Mouse (Mus musculus) embryonic facial prominence, embryonic 14.5 days (tissue): ENCODE data around the gene Gm20388. TPM values are rescaled to one million over a fixed set of nuclear protein-coding genes. Genes with fewer than 3 reads are reported as not detected.
A peak's percentile ranks its signal among the peaks of the same experiment; 100 is the strongest.

Source experiments
- ATAC-seq: fragments of 200-750 bp; cut with Nextera tagmentation; 2 replicates; pipeline ENCODE4 v1.8.0; 2017; ENCODE audit warnings: low read depth, moderate number of reproducible peaks, moderate TSS enrichment
- DNase-seq: peaks from one replicate; pipeline ENCODE4 v3.0.0-alpha.2; 2015; ENCODE audit warnings: low spot score
- H3K27ac ChIP-seq: fragments of 300-500 bp; sonication (generic); replicated peaks from 2 replicates; pipeline ENCODE4 v1.5.1; 2014; ENCODE audit warnings: low read depth, mild to moderate bottlenecking, low read length, moderate library complexity
- H3K27me3 ChIP-seq: fragments of 300-500 bp; sonication (generic); replicated peaks from 2 replicates; pipeline ENCODE4 v1.6.1; 2014; ENCODE audit warnings: low read length; ENCODE audit not compliant: control insufficient read depth, insufficient read depth
- H3K36me3 ChIP-seq: fragments of 300-500 bp; sonication (generic); 2 replicates; pipeline ENCODE4 v1.6.1; 2014; ENCODE audit warnings: low read length, mixed read lengths; ENCODE audit not compliant: control insufficient read depth, insufficient read depth
- H3K4me1 ChIP-seq: fragments of 300-500 bp; sonication (generic); 2 replicates; pipeline ENCODE4 v1.6.1; 2014; ENCODE audit warnings: antibody characterized with exemption, low read length; ENCODE audit not compliant: control insufficient read depth, insufficient read depth
- H3K4me2 ChIP-seq: fragments of 300-500 bp; sonication (generic); 2 replicates; pipeline ENCODE4 v1.6.1; 2014; ENCODE audit warnings: low read depth, mild to moderate bottlenecking, low read length, moderate library complexity, mixed read lengths
- H3K4me3 ChIP-seq: fragments of 300-500 bp; sonication (generic); 2 replicates; pipeline ENCODE4 v1.5.1; 2014; ENCODE audit warnings: low read depth, mild to moderate bottlenecking, low read length
- H3K9ac ChIP-seq: fragments of 300-500 bp; sonication (generic); 2 replicates; pipeline ENCODE4 v1.6.1; 2014; ENCODE audit warnings: low read depth, mild to moderate bottlenecking, low read length, moderate library complexity, mixed read lengths
- H3K9me3 ChIP-seq: fragments of 300-500 bp; sonication (generic); 2 replicates; pipeline ENCODE4 v1.6.1; 2016; ENCODE audit warnings: low read length; ENCODE audit not compliant: control insufficient read depth
- WGBS: fragments of 180-500 bp; shearing (Covaris S2); extraction: QIAGEN DNeasy Blood & Tissue Kit; methylation state at CpG from one replicate; pipeline ENCODE4 v1.1.7; 2014; 5-methylcytosine and 5-hydroxymethylcytosine counted together
- polyA plus RNA-seq: library from polyadenylated mRNA; unstranded; fragments of >200 nt; fragmentation: Nextera tagmentation; extraction: Ambion mirVana; gene quantifications from 2 replicates; pipeline ENCODE4 v1.2.1, GENCODE M21; 2014

Gm20388 gene
- polyA plus RNA-seq, 1 experiment from 2014 or later, result not detected

GRCm38 (mm10) chr8:120227891-120228591 is 317.4 kb downstream of the Gm20388 start, which contains the start of gene Gse1:
Gse1 (plus strand) TSS chr8:120228456.
- H3K9me3 ChIP-seq, result no peaks in the 10 kb centered on the region
- peak within 1 kb of the TSS; percentile 63 for H3K27ac ChIP-seq
- H3K4me3 ChIP-seq, result peak within 1 kb of the TSS; percentile 68
- 4% methylated on average over 14 of the region's 52 CpGs for WGBS
- peak within 1 kb of the TSS; percentile 75 for H3K9ac ChIP-seq
- peaks cover 67% of the 10 kb centered on the region for H3K4me1 ChIP-seq
- ATAC-seq (peak; percentile 83), DNase-seq (peak; percentile 97)
- H3K36me3 ChIP-seq, result no peaks in the 10 kb centered on the region
- peak within 1 kb of the TSS; percentile 98 for H3K4me2 ChIP-seq
- no peaks in the 10 kb centered on the region; the same call in 1 of the 2 replicates for H3K27me3 ChIP-seq

GRCm38 (mm10) chr8:120228781-120229573 is 318.3 kb downstream of the Gm20388 start:
- ATAC-seq, result no peak
- DNase-seq, result peak; percentile 31
- 0% methylated on average over 3 of the region's 125 CpGs for WGBS

DNA sequence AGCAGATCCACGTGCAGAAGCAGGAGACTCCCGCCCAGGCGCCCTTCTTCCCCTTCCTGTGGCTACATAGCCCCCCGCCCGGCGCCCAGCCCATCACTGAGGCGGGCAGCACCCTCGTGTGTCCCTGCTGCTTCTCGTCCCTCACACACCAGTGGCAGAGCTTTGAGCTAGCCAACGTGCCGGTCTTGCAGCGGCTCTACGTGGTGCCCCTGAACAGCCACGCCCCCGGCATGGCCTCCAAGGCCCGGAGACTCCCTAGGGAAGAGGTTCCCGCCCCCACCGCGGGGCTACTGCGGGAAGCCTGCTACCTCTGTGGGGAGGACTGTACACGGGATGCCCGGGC is 318.9 kb downstream of the Gm20388 start:
- no peaks in the 10 kb centered on the region for H3K9me3 ChIP-seq
- no peaks in the 10 kb centered on the region for H3K36me3 ChIP-seq
- peak overlapping the region; percentile 75 for H3K9ac ChIP-seq
- peaks cover 72% of the 10 kb centered on the region for H3K4me1 ChIP-seq
- H3K27ac ChIP-seq, result no peak overlapping the region
- no peaks in the 10 kb centered on the region; the same call in 1 of the 2 replicates for H3K27me3 ChIP-seq
- WGBS, result 0% methylated on average over 16 of the region's 22 CpGs
- peak overlapping the region; percentile 68 for H3K4me3 ChIP-seq
- peak overlapping the region; percentile 98 for H3K4me2 ChIP-seq
- DNase-seq, result peak; percentile 58
- no peak for ATAC-seq

More at GRCm38 (mm10) chr8:120228781-120229573, 318.3 kb downstream of the Gm20388 start:
- no peaks in the 10 kb centered on the region for H3K9me3 ChIP-seq
- H3K36me3 ChIP-seq, result no peaks in the 10 kb centered on the region
- H3K4me1 ChIP-seq, result peaks cover 73% of the 10 kb centered on the region
- H3K4me2 ChIP-seq, result peak overlapping the region; percentile 98
- H3K27ac ChIP-seq, result peak overlapping the region; percentile 63
- peak overlapping the region; percentile 68 for H3K4me3 ChIP-seq
- peak overlapping the region; percentile 75 for H3K9ac ChIP-seq
- no peaks in the 10 kb centered on the region; the same call in 1 of the 2 replicates for H3K27me3 ChIP-seq

- Histone ChIP-seq H3K9ac (peak overlapping the region; percentile 75), H3K4me3 (peak overlapping the region; percentile 68), H3K36me3 (no peaks in the 10 kb centered on the region), H3K9me3 (no peaks in the 10 kb centered on the region), H3K4me2 (peak overlapping the region; percentile 98), H3K27me3 (no peaks in the 10 kb centered on the region; the same call in 1 of the 2 replicates), H3K27ac (no peak overlapping the region), H3K4me1 (peaks cover 72% of the 10 kb centered on the region)
- ATAC-seq (no peak), DNase-seq (no peak)
- WGBS, result 6% methylated on average over 21 of the region's 22 CpGs
Measured at GRCm38 (mm10) chr8:120230081-120230480, 319.4 kb downstream of the Gm20388 start.

DNA sequence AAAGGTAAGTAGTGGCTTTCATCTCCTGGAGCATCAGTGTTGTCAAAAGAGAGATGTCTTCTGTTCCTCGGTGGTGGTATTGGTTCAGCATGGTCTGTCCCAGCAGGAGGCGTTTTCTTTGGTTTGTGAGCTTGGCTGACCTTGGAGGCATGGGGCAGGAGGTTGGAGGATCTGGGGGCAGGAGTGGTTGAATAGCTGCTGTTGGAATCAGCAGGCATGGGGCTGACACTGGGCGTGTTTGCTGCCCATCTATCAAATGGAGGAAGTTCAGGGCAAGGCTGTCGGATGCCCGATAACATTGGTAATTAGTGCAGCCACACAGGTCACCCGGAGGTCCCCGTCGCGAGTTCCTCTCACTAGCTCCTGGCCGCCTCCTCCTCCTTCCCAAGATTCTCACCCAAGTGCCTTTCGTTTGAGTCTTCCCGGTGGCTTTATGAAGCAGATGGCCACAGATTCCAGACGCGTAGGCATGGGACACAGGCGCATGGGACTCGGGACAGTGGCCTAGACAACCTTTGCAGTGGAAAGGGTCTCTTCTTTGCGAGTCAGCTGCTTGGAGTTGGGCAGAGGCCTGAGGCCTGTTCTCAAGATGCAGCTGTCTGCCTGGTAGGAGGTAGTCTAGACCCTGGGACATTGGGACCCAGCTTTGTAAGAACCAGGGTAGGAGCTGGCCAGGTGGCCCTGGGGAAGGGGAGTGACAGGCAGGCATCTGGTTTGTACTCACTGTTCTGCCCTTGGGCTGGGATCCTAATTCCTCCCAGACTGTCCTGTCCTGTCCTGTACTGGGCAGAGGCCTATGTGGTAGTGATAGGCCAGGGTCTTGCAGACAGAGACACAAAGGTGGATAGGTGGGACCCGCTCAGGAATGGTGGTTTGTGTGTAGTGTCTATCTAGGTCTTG is 320.3 kb downstream of the Gm20388 start:
- peak overlapping the region; percentile 98 for H3K4me2 ChIP-seq
- 0 out of 2 replicates have a peak, but pooled peaks cover 6% of the 10 kb centered on the region for H3K36me3 ChIP-seq
- H3K27me3 ChIP-seq, result no peaks in the 10 kb centered on the region; the same call in 1 of the 2 replicates
- no peak for ATAC-seq
- H3K9me3 ChIP-seq, result no peaks in the 10 kb centered on the region
- H3K4me3 ChIP-seq, result peak overlapping the region; percentile 68
- H3K27ac ChIP-seq, result no peak overlapping the region
- 25% methylated on average over 18 of the region's 18 CpGs for WGBS
- H3K9ac ChIP-seq, result peak overlapping the region; percentile 75
- no peak for DNase-seq
- H3K4me1 ChIP-seq, result peaks cover 65% of the 10 kb centered on the region

DNA sequence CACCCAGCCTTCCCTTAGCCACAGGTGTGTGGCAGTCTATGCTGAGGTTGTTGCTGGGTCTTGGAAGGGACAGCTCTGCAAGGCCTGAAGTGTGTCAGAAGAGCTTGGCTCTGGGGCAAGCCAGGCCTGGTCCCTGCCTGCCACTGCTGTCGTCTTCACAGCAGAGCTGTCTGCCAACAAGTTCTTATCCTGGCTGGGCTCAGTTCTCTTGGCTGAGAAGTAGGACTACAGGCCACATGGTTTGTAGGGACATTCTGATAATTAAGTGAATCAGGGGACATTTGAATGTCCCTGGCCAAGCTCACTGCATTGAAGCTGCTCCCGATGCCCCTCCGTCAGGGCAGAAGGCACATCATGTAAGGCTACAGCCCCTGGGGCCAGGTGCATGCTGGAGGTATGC is 321.2 kb downstream of the Gm20388 start:
- peak overlapping the region; percentile 68 for H3K4me3 ChIP-seq
- DNase-seq, result no peak
- H3K4me2 ChIP-seq, result peak overlapping the region; percentile 98
- H3K36me3 ChIP-seq, result 0 out of 2 replicates have a peak, but pooled peaks cover 6% of the 10 kb centered on the region
- ATAC-seq, result no peak
- peaks cover 60% of the 10 kb centered on the region for H3K4me1 ChIP-seq
- 55% methylated on average over 3 of the region's 3 CpGs for WGBS
- H3K27me3 ChIP-seq, result no peaks in the 10 kb centered on the region; the same call in 1 of the 2 replicates
- H3K9ac ChIP-seq, result peak overlapping the region; percentile 75
- no peak overlapping the region for H3K27ac ChIP-seq
- no peaks in the 10 kb centered on the region for H3K9me3 ChIP-seq

GRCm38 (mm10) chr8:120232398-120232797 is 321.8 kb downstream of the Gm20388 start:
- no peak for ATAC-seq
- Histone ChIP-seq H3K9ac (peak overlapping the region; percentile 75), H3K27ac (no peak overlapping the region), H3K4me1 (peaks cover 55% of the 10 kb centered on the region), H3K27me3 (no peaks in the 10 kb centered on the region; the same call in 1 of the 2 replicates), H3K4me3 (peak overlapping the region; percentile 68), H3K36me3 (0 out of 2 replicates have a peak, but pooled peaks cover 6% of the 10 kb centered on the region), H3K4me2 (peak overlapping the region; percentile 98), H3K9me3 (no peaks in the 10 kb centered on the region)
- 35% methylated on average over 4 of the region's 4 CpGs for WGBS
- no peak for DNase-seq

DNA sequence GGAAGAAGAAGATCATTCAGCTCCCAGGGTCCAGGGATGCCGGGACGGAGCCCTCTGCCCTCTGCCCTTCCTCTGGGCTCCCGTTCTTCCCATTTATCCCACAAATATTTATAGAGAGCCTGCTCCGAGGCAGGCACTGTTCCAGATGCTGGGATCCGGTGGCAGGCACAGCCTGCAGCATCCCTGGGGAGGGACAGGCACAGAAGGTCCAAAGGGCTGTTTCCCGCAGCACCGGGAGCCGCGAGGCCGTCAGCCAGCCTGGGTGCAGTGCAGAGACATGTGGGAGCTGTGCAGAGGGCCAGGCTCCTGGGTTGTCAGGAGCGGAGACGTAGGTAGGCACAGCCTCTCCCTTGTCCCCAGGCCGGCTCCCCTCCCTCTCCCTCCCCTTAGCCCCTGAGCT is 322.3 kb downstream of the Gm20388 start:
- Histone ChIP-seq H3K36me3 (0 out of 2 replicates have a peak, but pooled peaks cover 6% of the 10 kb centered on the region), H3K9ac (peak overlapping the region; percentile 75), H3K4me1 (peaks cover 55% of the 10 kb centered on the region), H3K4me3 (peak overlapping the region; percentile 68), H3K9me3 (no peaks in the 10 kb centered on the region), H3K27me3 (no peaks in the 10 kb centered on the region; the same call in 1 of the 2 replicates), H3K4me2 (peak overlapping the region; percentile 98), H3K27ac (no peak overlapping the region)
- no peak for DNase-seq
- ATAC-seq, result no peak
- 20% methylated on average over 12 of the region's 13 CpGs for WGBS
